ENCODE assay signal across 28 mouse cellular contexts in the genomic region with DNA sequence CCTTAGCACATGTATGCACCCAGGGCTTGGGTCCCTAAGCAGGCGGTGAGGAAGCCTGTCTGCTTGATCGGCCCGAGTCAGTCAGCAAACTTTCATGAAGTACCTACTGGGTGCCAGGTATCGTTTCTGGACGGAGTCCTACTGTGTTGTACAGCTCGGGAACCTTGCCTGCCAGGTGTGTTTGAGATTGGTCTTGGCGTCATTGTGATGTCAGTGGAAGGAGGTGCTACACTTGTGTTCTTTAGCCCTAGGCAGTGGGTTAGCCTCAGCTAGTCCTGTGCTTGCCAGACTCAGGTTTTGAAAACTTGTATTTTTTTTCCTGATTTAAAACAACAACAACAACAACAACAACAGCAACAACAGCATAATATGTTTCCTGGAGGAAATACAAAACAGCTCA. TPM values are rescaled to one million over a fixed set of nuclear protein-coding genes. Genes with fewer than 3 reads are reported as not detected.
DNase-seq lines count a peak whose midpoint lies in the region; ATAC-seq lines count a peak whose summit lies in the region.
"Had no signal": no experiment of that assay in that cellular context is flagged by ENCODE, and none has a peak within 500 bp of the region (broad histone marks: within the 10 kb centered on the region; RNA-seq: fewer than 3 reads in every experiment).

No protein-coding gene starts in this region.

- H3K36me3 ChIP-seq in heart, embryonic 10.5 days: no peaks in the 10 kb centered on the region
- H3K36me3 ChIP-seq in heart, embryonic 11.5 days (ENCODE audit: control insufficient read depth, insufficient read depth, low read length): no peaks in the 10 kb centered on the region
- no peaks in the 10 kb centered on the region for H3K36me3 ChIP-seq in intestine, embryonic 15.5 days
- no peaks in the 10 kb centered on the region for H3K36me3 ChIP-seq in stomach, embryonic 15.5 days
- H3K36me3 ChIP-seq: heart, embryonic 12.5 days; heart, embryonic 15.5 days; hindbrain, embryonic 10.5 days; hindbrain, embryonic 13.5 days had no signal

- no peak for DNase-seq in heart, embryonic 10.5 days (ENCODE audit: low spot score)
- no peak for DNase-seq in ovary, postnatal 36 days (ENCODE audit: low spot score)
- DNase-seq in left cerebral cortex, adult 9 months (ENCODE audit: low spot score in 2 of 2): no peak
- DNase-seq: adrenal gland, adult 2 months; adrenal gland, postnatal 25 days; B cell, adult 2 months; cerebellum, adult 11-12 months; cerebellum, adult 8-10 months; cerebellum, postnatal 10 days; cerebellum, postnatal 36 days; embryo, embryonic 11 days; forebrain, postnatal 0 days; gastrocnemius, postnatal 25 days; heart, adult 2 months; heart, postnatal 10 days; heart, postnatal 36 days; kidney, adult 11 months had no signal

- 86% methylated on average over 7 of the region's 7 CpGs for WGBS in heart, embryonic 10.5 days
- WGBS in heart, embryonic 11.5 days (ENCODE audit: insufficient replicate concordance): 88% methylated on average over 7 of the region's 7 CpGs
- WGBS in intestine, embryonic 15.5 days: 90% methylated on average over 7 of the region's 7 CpGs
- WGBS in stomach, embryonic 15.5 days: 87% methylated on average over 7 of the region's 7 CpGs

- no peak for ATAC-seq in heart, embryonic 11.5 days (replicated peaks; ENCODE audit: insufficient number of reproducible peaks, low FRiP score, low TSS enrichment)
- ATAC-seq in intestine, embryonic 15.5 days: no peak
- no peak for ATAC-seq in stomach, embryonic 15.5 days (ENCODE audit: insufficient read depth, low FRiP score, low read depth)
- no peak for ATAC-seq in activated CD4-positive, CD25-positive, alpha-beta regulatory T cell, adult 4 months
- ATAC-seq: forebrain, embryonic 14.5 days; forebrain, postnatal 0 days; hindbrain, embryonic 16.5 days had no signal

- no peak overlapping the region for H3K4me3 ChIP-seq in heart, embryonic 10.5 days
- H3K4me3 ChIP-seq in heart, embryonic 11.5 days (ENCODE audit: low read depth, low read length): no peak overlapping the region
- H3K4me3 ChIP-seq in intestine, embryonic 15.5 days (replicated peaks): no peak overlapping the region
- no peak overlapping the region for H3K4me3 ChIP-seq in stomach, embryonic 15.5 days (replicated peaks)
- H3K4me3 ChIP-seq: heart, adult 2 months; heart, embryonic 12.5 days; heart, embryonic 15.5 days; hindbrain, embryonic 10.5 days; hindbrain, embryonic 13.5 days had no signal

- H3K9me3 ChIP-seq in heart, embryonic 10.5 days: no peaks in the 10 kb centered on the region
- H3K9me3 ChIP-seq in heart, embryonic 11.5 days (replicated peaks; ENCODE audit: control insufficient read depth, low read length): no peaks in the 10 kb centered on the region
- no peaks in the 10 kb centered on the region for H3K9me3 ChIP-seq in intestine, embryonic 15.5 days
- no peaks in the 10 kb centered on the region for H3K9me3 ChIP-seq in stomach, embryonic 15.5 days
- H3K9me3 ChIP-seq: heart, embryonic 15.5 days; hindbrain, embryonic 10.5 days; hindbrain, embryonic 13.5 days had no signal

- no peak overlapping the region for H3K9ac ChIP-seq in heart, embryonic 11.5 days (ENCODE audit: low read depth, low read length)
- H3K9ac ChIP-seq in intestine, embryonic 15.5 days: no peak overlapping the region
- no peak overlapping the region for H3K9ac ChIP-seq in stomach, embryonic 15.5 days
- H3K9ac ChIP-seq: forebrain, postnatal 0 days; heart, embryonic 15.5 days; hindbrain, embryonic 13.5 days had no signal

- H3K4me1 ChIP-seq in heart, embryonic 10.5 days: peaks cover 73% of the 10 kb centered on the region
- H3K4me1 ChIP-seq in heart, embryonic 11.5 days (ENCODE audit: control insufficient read depth, insufficient read depth, low read length): peaks cover 25% of the 10 kb centered on the region
- H3K4me1 ChIP-seq in intestine, embryonic 15.5 days (replicated peaks): peaks cover 68% of the 10 kb centered on the region
- peaks cover 45% of the 10 kb centered on the region for H3K4me1 ChIP-seq in stomach, embryonic 15.5 days

- H3K4me2 ChIP-seq in heart, embryonic 11.5 days: no peak overlapping the region
- H3K4me2 ChIP-seq in intestine, embryonic 15.5 days (replicated peaks): no peak overlapping the region
- H3K4me2 ChIP-seq in stomach, embryonic 15.5 days: no peak overlapping the region
- H3K4me2 ChIP-seq: heart, embryonic 12.5 days; heart, embryonic 15.5 days; hindbrain, embryonic 13.5 days had no signal

- 0 out of 2 replicates have a peak overlapping the region, but pooled peaks have one; percentile 60 for H3K27ac ChIP-seq in heart, embryonic 10.5 days
- no peak overlapping the region for H3K27ac ChIP-seq in heart, embryonic 11.5 days (ENCODE audit: low read depth, low read length)
- peak overlapping the region; percentile 73; the same call in 1 of the 2 replicates for H3K27ac ChIP-seq in intestine, embryonic 15.5 days
- peak overlapping the region; percentile 70 for H3K27ac ChIP-seq in stomach, embryonic 15.5 days
- H3K27ac ChIP-seq: heart, adult 2 months; heart, embryonic 15.5 days; hindbrain, embryonic 10.5 days; hindbrain, embryonic 13.5 days had no signal

- peaks cover 36% of the 10 kb centered on the region for H3K27me3 ChIP-seq in heart, embryonic 10.5 days (ENCODE audit: insufficient read depth, poor library complexity, severe bottlenecking)
- peaks cover 12% of the 10 kb centered on the region for H3K27me3 ChIP-seq in heart, embryonic 11.5 days (ENCODE audit: control insufficient read depth, insufficient read depth, low read length)
- no peaks in the 10 kb centered on the region for H3K27me3 ChIP-seq in intestine, embryonic 15.5 days (replicated peaks)
- H3K27me3 ChIP-seq in stomach, embryonic 15.5 days (replicated peaks): no peaks in the 10 kb centered on the region
- H3K27me3 ChIP-seq: CH12.LX had no signal

RNA-seq across cellular contexts. Expression of a gene that starts 5.6 kb away (rescaled TPM):
- 2.9 TPM in 2 replicates for polyA plus RNA-seq in heart, embryonic 10.5 days (2016; fragmentation: Nextera tagmentation; extraction: Ambion mirVana)
- polyA plus RNA-seq in heart, embryonic 11.5 days (2014; fragmentation: Nextera tagmentation; extraction: Ambion mirVana): 2.1 and 2.2 TPM in 2 replicates
- 13.0 and 14.5 TPM in 2 replicates for polyA plus RNA-seq in intestine, embryonic 15.5 days (2015; fragmentation: Nextera tagmentation; extraction: Ambion mirVana)
- 10.8 and 12.3 TPM in 2 replicates for polyA plus RNA-seq in stomach, embryonic 15.5 days (2015; fragmentation: Nextera tagmentation; extraction: Ambion mirVana)
- polyA plus RNA-seq in activated CD4-positive, CD25-positive, alpha-beta regulatory T cell, adult 4 months (2017; shearing (Covaris generic)): 1 to 10 TPM; 5.8 to 6.4 TPM

RNA-seq across cellular contexts. Expression of a gene that starts 33.9 kb away (rescaled TPM):
- polyA plus RNA-seq in heart, embryonic 10.5 days (2016; fragmentation: Nextera tagmentation; extraction: Ambion mirVana): 4.0 and 6.8 TPM in 2 replicates
- 11.0 and 11.4 TPM in 2 replicates for polyA plus RNA-seq in heart, embryonic 11.5 days (2014; fragmentation: Nextera tagmentation; extraction: Ambion mirVana)
- polyA plus RNA-seq in intestine, embryonic 15.5 days (2015; fragmentation: Nextera tagmentation; extraction: Ambion mirVana): 7.3 and 8.1 TPM in 2 replicates
- polyA plus RNA-seq in stomach, embryonic 15.5 days (2015; fragmentation: Nextera tagmentation; extraction: Ambion mirVana): 4.6 and 5.7 TPM in 2 replicates
- 10 to 100 TPM in 1 of 2 experiments, 1 to 10 TPM in 1; 9.8 to 17.6 TPM for polyA plus RNA-seq in activated CD4-positive, CD25-positive, alpha-beta regulatory T cell, adult 4 months (2017; shearing (Covaris generic))
